Comparison of ENCODE assay signal across 26 mouse cellular contexts in genomic region chr11:90814471-90814870, GRCm38 (mm10).
"Had no signal": no experiment of that assay in that cellular context is flagged by ENCODE, and none has a peak within 500 bp of the region (broad histone marks: within the 10 kb centered on the region; RNA-seq: fewer than 3 reads in every experiment).

No protein-coding gene starts in this region.

- H3K36me3 ChIP-seq: heart, embryonic 10.5 days; heart, embryonic 12.5 days; hindbrain, embryonic 10.5 days; hindbrain, embryonic 12.5 days; hindbrain, embryonic 15.5 days; kidney, embryonic 15.5 days; limb, embryonic 13.5 days; limb, embryonic 15.5 days; liver, embryonic 12.5 days had no signal

- H3K9ac ChIP-seq: heart, embryonic 12.5 days; hindbrain, embryonic 12.5 days; hindbrain, embryonic 15.5 days; kidney, embryonic 15.5 days; limb, embryonic 13.5 days; limb, embryonic 15.5 days; liver, embryonic 12.5 days had no signal

- H3K4me1 ChIP-seq: heart, embryonic 12.5 days; hindbrain, embryonic 10.5 days; hindbrain, embryonic 12.5 days; hindbrain, embryonic 15.5 days; kidney, embryonic 15.5 days; limb, embryonic 13.5 days; limb, embryonic 15.5 days; liver, embryonic 12.5 days had no signal

- H3K4me2 ChIP-seq: heart, embryonic 12.5 days; hindbrain, embryonic 12.5 days; hindbrain, embryonic 15.5 days; kidney, embryonic 15.5 days; limb, embryonic 13.5 days; limb, embryonic 15.5 days; liver, embryonic 12.5 days had no signal

- H3K27ac ChIP-seq: heart, adult 2 months; heart, embryonic 10.5 days; hindbrain, embryonic 10.5 days; hindbrain, embryonic 12.5 days; hindbrain, embryonic 15.5 days; hindbrain, postnatal 0 days; kidney, embryonic 15.5 days; kidney, postnatal 0 days; limb, embryonic 13.5 days; limb, embryonic 15.5 days; liver, embryonic 12.5 days had no signal

- H3K27me3 ChIP-seq: heart, embryonic 12.5 days; hindbrain, embryonic 12.5 days; hindbrain, embryonic 15.5 days; kidney, embryonic 15.5 days; limb, embryonic 13.5 days; limb, embryonic 15.5 days; liver, embryonic 12.5 days had no signal

- H3K9me3 ChIP-seq: heart, embryonic 10.5 days; heart, embryonic 12.5 days; hindbrain, embryonic 10.5 days; hindbrain, embryonic 12.5 days; hindbrain, embryonic 15.5 days; kidney, embryonic 15.5 days; limb, embryonic 13.5 days; limb, embryonic 15.5 days; liver, embryonic 12.5 days had no signal

- ATAC-seq: hindbrain, postnatal 0 days; intestine, embryonic 16.5 days; liver, embryonic 12.5 days had no signal

- H3K4me3 ChIP-seq: heart, adult 2 months; heart, embryonic 10.5 days; heart, embryonic 12.5 days; hindbrain, embryonic 10.5 days; hindbrain, embryonic 12.5 days; hindbrain, embryonic 15.5 days; kidney, embryonic 15.5 days; limb, embryonic 13.5 days; limb, embryonic 15.5 days; liver, embryonic 12.5 days had no signal

- DNase-seq: gastrocnemius, postnatal 14 days; gastrocnemius, postnatal 36 days; heart, adult 11 months; heart, adult 2 months; heart, postnatal 10 days; heart, postnatal 4 days; kidney, adult 11 months; kidney, adult 2 months; kidney, adult 9 months; kidney, postnatal 14 days; kidney, postnatal 36 days; layer of hippocampus, adult 9-11 months; layer of hippocampus, postnatal 36 days; left cerebral cortex, postnatal 4 days had no signal
